Mouse (Mus musculus) neural tube, embryonic 14.5 days (tissue): ENCODE data around the gene Foxn1. TPM values are rescaled to one million over a fixed set of nuclear protein-coding genes. Genes with fewer than 3 reads are reported as not detected.

Experiments used
- ATAC-seq: fragments of 200-750 bp; cut with Nextera tagmentation; 2 replicates; pipeline ENCODE4 v1.8.0; 2017; ENCODE audit warnings: low read depth, mild to moderate bottlenecking, moderate TSS enrichment, moderate library complexity
- H3K27ac ChIP-seq: fragments of 300-500 bp; sonication (generic); 2 replicates; pipeline ENCODE4 v1.5.1; 2014; ENCODE audit warnings: low read depth, mild to moderate bottlenecking, control low read depth, low read length, moderate library complexity, mixed read lengths
- H3K27me3 ChIP-seq: fragments of 300-500 bp; sonication (generic); 2 replicates; pipeline ENCODE4 v1.6.1; 2014; ENCODE audit warnings: low read length; ENCODE audit not compliant: control insufficient read depth, insufficient read depth
- H3K36me3 ChIP-seq: fragments of 300-500 bp; sonication (generic); 2 replicates; pipeline ENCODE4 v1.6.1; 2014; ENCODE audit warnings: low read length, mixed read lengths; ENCODE audit not compliant: control insufficient read depth, insufficient read depth
- H3K4me1 ChIP-seq: fragments of 300-500 bp; sonication (generic); 2 replicates; pipeline ENCODE4 v1.6.1; 2014; ENCODE audit warnings: low read length; ENCODE audit not compliant: control insufficient read depth, insufficient read depth
- H3K4me2 ChIP-seq: fragments of 300-500 bp; sonication (generic); 2 replicates; pipeline ENCODE4 v1.6.1; 2014; ENCODE audit warnings: mild to moderate bottlenecking, low read depth, low read length, control low read depth
- H3K4me3 ChIP-seq: fragments of 300-500 bp; sonication (generic); 2 replicates; pipeline ENCODE4 v1.5.1; 2014; ENCODE audit warnings: low read depth, low read length, control low read depth, mixed read lengths
- H3K9ac ChIP-seq: fragments of 300-500 bp; sonication (generic); replicated peaks from 2 replicates; pipeline ENCODE4 v1.6.1; 2014; ENCODE audit warnings: low read depth, mild to moderate bottlenecking, control low read depth, low read length, mixed read lengths
- H3K9me3 ChIP-seq: fragments of 300-500 bp; sonication (generic); 2 replicates; pipeline ENCODE4 v1.6.1; 2016; ENCODE audit warnings: low read length; ENCODE audit not compliant: control insufficient read depth
- WGBS: fragments of 180-500 bp; shearing (Covaris S2); extraction: QIAGEN DNeasy Blood & Tissue Kit; methylation state at CpG from one replicate; pipeline ENCODE4 v1.1.7; 2014; 5-methylcytosine and 5-hydroxymethylcytosine counted together
- polyA plus RNA-seq: library from polyadenylated mRNA; unstranded; fragments of >200 nt; fragmentation: Nextera tagmentation; extraction: Ambion mirVana; gene quantifications from 2 replicates; pipeline ENCODE4 v1.2.1, GENCODE M21; 2014

The Foxn1 gene
- polyA plus RNA-seq, 1 experiment from 2014 or later = not detected

DNA sequence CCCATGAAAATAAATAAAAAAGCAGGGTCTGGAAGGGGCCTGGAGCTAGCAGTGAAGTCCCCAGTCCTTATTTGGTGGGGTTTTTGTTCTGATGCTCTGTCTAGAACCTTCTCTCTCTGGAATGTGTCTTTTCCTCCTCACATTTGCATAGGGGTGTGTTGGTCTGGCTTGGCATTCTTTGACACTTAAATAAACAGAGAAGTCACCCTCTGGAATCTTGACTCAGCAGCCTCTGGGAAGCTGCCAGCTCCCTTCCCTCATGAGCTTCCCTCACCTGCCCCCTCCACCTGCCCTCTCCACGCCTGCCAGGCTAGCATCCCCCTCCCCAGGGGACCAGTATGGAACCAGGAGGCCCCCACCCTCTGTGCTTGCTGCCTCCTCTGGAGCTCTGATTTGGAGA lies 16.0 kb downstream of the Foxn1 start:
- WGBS = 57% methylated on average over 1 of the region's 1 CpGs

GRCm38 (mm10) chr11:78367456-78368225 lies 18.7 kb downstream of the Foxn1 start:
- Histone ChIP-seq H3K4me1 (no peaks in the 10 kb centered on the region), H3K4me2 (no peak overlapping the region), H3K27ac (no peak overlapping the region), H3K27me3 (no peaks in the 10 kb centered on the region), H3K9me3 (no peaks in the 10 kb centered on the region), H3K4me3 (no peak overlapping the region), H3K36me3 (no peaks in the 10 kb centered on the region), H3K9ac (no peak overlapping the region)
- WGBS = 90% methylated on average over 15 of the region's 15 CpGs
- ATAC-seq = no peak

More for the DNA sequence above, 16.0 kb downstream of the Foxn1 start:
- H3K27ac ChIP-seq = no peak overlapping the region
- no peak overlapping the region for H3K9ac ChIP-seq
- H3K27me3 ChIP-seq = no peaks in the 10 kb centered on the region
- H3K4me1 ChIP-seq = no peaks in the 10 kb centered on the region
- no peak for ATAC-seq
- no peaks in the 10 kb centered on the region for H3K36me3 ChIP-seq
- no peaks in the 10 kb centered on the region for H3K9me3 ChIP-seq
- no peak overlapping the region for H3K4me3 ChIP-seq
- no peak overlapping the region for H3K4me2 ChIP-seq

DNA sequence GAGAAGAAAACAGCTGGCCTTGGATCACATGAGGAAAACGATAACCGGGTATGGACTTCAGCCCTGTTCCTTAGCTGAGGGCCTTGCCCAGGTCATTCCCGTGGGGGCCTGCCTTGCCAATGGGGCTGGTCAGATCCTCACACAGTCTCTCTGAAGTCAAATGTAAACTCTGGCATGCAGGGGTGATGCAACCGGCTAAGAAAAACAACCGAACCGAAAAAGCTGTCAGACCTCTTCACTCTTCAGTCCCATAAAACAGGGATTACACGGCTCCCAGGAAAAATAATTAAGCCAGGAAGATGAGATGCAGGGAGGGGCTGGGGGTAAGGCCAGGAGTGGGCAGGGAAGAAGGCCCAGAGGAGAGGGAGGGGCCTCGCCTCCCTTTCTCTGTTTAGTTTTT lies 22.3 kb downstream of the Foxn1 start:
- 70% methylated on average over 8 of the region's 8 CpGs for WGBS
- no peak overlapping the region for H3K9ac ChIP-seq
- no peaks in the 10 kb centered on the region for H3K27me3 ChIP-seq
- no peak overlapping the region for H3K4me2 ChIP-seq
- ATAC-seq = no peak
- H3K9me3 ChIP-seq = no peaks in the 10 kb centered on the region
- no peak overlapping the region for H3K27ac ChIP-seq
- H3K36me3 ChIP-seq = no peaks in the 10 kb centered on the region
- no peak overlapping the region for H3K4me3 ChIP-seq
- no peaks in the 10 kb centered on the region for H3K4me1 ChIP-seq

DNA sequence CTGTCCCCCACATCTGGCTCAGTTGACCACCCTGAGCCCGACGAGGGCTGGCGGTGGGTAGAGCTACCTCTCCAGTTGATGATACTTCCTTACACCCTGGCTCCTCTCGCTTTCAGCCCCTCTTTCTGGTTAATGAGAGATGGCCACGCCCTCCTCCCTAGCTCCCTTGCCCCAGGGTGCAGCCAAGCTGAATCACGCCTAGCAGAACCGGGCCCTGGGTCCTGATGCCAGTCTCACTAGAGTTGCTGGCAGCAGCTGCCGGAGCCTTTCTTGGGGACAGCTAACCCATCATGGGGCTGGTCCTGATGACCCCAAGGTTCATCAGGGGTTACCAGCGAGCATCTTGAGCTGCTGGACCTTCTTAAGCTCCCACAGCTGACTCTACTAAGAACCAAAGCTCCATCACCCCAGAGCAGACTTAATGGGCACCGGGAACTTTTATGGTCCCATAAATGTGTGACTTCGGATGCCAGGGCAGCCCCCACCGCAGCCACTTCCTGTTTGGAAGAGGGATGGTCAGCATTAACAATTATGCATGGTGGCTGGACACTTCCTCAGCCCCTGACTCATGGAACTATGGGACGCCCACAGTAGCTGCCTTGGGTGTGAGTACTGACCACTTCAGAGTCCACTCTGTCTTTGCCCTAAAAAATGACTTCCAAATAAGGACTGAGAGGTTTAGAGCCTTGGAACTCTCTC lies 22.9 kb downstream of the Foxn1 start:
- Histone ChIP-seq H3K9ac (no peak overlapping the region), H3K27me3 (no peaks in the 10 kb centered on the region), H3K4me3 (no peak overlapping the region), H3K4me1 (no peaks in the 10 kb centered on the region), H3K36me3 (no peaks in the 10 kb centered on the region), H3K4me2 (no peak overlapping the region), H3K27ac (no peak overlapping the region), H3K9me3 (no peaks in the 10 kb centered on the region)
- no peak for ATAC-seq
- 70% methylated on average over 13 of the region's 13 CpGs for WGBS

DNA sequence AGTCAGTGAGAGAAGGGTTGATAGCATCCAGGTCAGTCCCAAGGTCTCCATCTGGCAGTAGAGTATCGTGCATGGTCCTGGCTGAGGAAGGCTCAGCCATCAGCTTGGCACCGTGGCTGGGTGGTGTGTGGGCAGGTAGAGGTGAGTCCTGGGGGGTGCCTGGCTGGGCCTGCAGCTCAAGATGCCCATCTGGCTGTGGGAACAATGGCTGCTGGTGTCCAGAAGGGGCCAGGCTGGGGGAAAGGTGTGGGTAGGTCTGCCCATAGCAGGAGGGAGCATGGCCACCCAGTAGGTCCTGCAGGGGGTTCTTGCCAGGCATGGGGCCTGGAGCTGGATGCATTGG lies 25.6 kb downstream of the Foxn1 start:
- no peak overlapping the region for H3K4me2 ChIP-seq
- no peak overlapping the region for H3K27ac ChIP-seq
- 58% methylated on average over 2 of the region's 2 CpGs for WGBS
- H3K36me3 ChIP-seq = no peaks in the 10 kb centered on the region
- H3K9me3 ChIP-seq = no peaks in the 10 kb centered on the region
- no peak for ATAC-seq
- H3K9ac ChIP-seq = no peak overlapping the region
- no peaks in the 10 kb centered on the region for H3K27me3 ChIP-seq
- no peaks in the 10 kb centered on the region for H3K4me1 ChIP-seq
- H3K4me3 ChIP-seq = no peak overlapping the region

DNA sequence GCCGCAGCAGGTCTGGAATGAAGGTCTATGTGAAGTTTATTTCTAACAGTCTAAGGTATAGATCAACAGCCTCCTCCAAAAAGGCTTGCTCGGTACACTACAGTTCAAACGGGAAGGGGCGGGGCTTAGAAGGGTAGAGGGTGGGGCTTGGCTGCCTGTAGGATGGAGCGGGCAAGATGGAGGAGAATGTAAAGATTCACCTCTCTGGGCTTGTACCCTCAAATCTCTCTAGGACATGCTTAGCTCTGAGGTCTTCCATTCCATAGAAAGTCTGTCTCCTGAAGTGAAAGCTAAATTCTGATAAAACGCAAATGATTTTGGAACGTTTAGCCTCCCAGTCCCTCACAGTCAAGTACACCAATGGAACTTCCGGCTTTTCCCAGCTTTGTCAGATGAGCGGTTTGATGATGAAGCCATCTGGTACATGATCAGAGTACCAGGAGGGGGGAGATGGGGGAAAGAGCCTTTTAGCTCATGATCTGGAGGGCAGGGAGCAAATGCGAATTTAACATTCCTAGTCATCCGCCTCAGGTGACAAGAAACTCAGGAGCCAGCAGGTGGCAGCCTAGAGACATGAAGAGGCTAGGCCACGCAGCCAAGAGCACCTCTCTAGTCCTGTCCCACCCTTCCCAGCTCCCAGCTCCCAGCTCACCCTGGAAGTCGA lies 26.1 kb downstream of the Foxn1 start:
- Histone ChIP-seq H3K36me3 (no peaks in the 10 kb centered on the region), H3K4me2 (peak overlapping the region; percentile 42; the same call in 1 of the 2 replicates), H3K27ac (no peak overlapping the region), H3K27me3 (no peaks in the 10 kb centered on the region), H3K4me1 (no peaks in the 10 kb centered on the region), H3K9ac (peak overlapping the region; percentile 39; the same call in 1 of the 2 replicates), H3K4me3 (peak overlapping the region; percentile 20), H3K9me3 (no peaks in the 10 kb centered on the region)
- ATAC-seq = peak; percentile 70; the same call in 1 of the 2 replicates
- WGBS = 14% methylated on average over 13 of the region's 13 CpGs

DNA sequence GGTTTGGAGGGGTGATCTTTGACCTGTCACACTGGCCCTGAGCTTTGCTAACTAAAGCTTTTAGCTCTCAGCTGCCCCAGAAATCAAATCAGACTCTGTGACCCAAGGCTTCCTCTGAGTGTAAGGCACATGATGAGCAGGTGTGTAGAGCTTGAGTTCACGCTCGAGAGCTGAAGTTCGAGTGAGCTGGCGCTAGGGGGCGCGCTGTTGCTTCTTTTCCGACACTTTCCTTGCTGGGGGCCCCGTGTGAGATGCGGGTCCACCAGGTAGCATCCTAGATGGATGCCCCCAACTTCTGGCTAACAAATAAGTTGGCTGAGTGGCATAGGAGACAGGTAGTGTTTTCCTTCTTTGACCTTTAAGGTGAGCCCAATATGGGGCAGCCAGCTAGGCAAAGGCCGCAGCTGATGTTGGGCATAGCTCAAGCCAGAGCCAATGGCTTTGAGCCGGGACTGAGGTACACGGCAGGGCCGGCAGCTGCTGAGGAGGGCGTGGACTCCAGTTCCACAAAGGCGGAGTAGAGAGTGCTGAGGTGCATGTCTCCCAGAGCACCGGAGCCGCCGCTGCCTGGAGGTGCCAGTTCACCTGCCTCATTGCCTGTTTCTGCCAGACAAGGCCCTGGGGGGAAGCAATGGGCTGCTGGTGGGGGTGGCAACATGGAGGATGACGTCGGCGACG lies 27.9 kb downstream of the Foxn1 start:
- Histone ChIP-seq H3K27me3 (no peaks in the 10 kb centered on the region), H3K4me2 (no peak overlapping the region), H3K4me3 (no peak overlapping the region), H3K36me3 (no peaks in the 10 kb centered on the region), H3K9ac (no peak overlapping the region), H3K27ac (no peak overlapping the region), H3K4me1 (no peaks in the 10 kb centered on the region), H3K9me3 (no peaks in the 10 kb centered on the region)
- ATAC-seq = no peak
- WGBS = 9% methylated on average over 22 of the region's 22 CpGs

GRCm38 (mm10) chr11:78355471-78356238 lies 30.7 kb downstream of the Foxn1 start:
- H3K4me3 ChIP-seq = no peak overlapping the region
- H3K4me2 ChIP-seq = no peak overlapping the region
- H3K27me3 ChIP-seq = no peaks in the 10 kb centered on the region
- no peaks in the 10 kb centered on the region for H3K4me1 ChIP-seq
- 32% methylated on average over 4 of the region's 4 CpGs for WGBS
- H3K9ac ChIP-seq = no peak overlapping the region
- no peak overlapping the region for H3K27ac ChIP-seq
- no peak for ATAC-seq
- no peaks in the 10 kb centered on the region for H3K9me3 ChIP-seq
- H3K36me3 ChIP-seq = no peaks in the 10 kb centered on the region
